Mouse (Mus musculus) spleen, embryonic (tissue): Measurements from ENCODE around the gene Sh2d7.
"Not testable (repeated sequence)": the region's sequence is repeated elsewhere in the genome, so short reads cannot be mapped to it uniquely, and the experiment has no call there.

Experiments
- CTCF ChIA-PET: fragments of 350-600 bp; sonication (Branson Sonifier 250); formaldehyde crosslinking; loops from one replicate; lab custom pipeline; 2022; lab: Charles Lee

Gene Sh2d7

DNA sequence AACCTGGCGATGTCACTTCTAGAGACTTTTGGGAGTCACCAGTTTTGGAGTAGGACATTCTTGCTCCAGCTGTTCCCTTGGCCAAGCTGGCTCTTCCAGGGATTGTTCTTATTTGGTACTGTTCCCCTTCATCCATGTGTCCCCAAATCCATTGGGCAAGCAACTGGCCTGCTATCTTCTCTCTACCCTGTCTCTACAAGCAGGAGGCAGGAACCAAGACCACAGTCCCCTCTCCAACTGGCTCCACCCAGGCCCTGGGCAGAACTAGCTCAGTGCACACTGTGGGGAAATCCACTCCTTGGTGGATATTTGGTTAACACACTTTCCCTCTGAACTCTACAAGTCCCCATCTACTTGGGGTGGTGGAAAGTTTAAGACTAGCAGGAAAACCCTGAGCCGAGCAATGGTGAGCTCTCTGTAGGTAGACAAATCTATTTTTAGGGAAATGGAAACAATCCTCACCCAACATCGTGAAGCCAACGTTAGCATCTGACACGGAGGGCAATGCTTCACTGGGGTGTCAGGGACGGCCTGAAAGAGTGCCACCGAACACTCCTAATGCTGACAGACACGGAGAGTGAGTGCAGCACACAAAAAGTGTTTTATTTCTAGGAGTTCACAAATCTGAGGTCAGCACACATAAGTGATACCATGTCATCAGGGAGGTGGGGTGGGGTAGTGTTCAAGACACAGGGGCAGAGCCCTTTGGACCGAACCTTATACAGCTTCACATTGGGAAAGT lies 5.6 kb downstream of the Sh2d7 start:
- CTCF ChIA-PET = no interaction called here

DNA sequence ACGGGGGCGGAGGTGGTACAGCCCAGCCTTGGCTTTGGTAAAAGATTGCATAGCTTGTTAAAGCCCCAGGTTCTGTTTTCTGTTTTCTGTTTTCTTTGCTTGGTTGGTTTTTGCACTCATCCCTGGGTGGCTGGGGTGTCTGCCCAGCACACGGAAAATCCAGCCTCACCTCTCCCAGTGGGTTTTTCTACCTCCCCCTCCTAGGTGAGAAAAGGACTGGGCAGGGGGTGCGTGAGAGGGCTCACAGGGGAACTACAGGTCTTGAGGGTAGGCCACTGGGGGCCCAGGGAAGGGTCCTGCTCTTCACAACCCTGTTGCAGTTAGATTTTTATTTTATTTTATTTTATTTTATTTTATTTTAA lies 6.2 kb downstream of the Sh2d7 start:
- CTCF ChIA-PET = interaction anchor here (1.0 kb wide), 1 partner anchor 10 kb away, joined by 3 read pairs; no protein-coding TSS in a partner anchor

GRCm38 (mm10) chr9:54547536-54547935 lies 8.8 kb downstream of the Sh2d7 start:
- CTCF ChIA-PET = interaction anchor here (0.6 kb wide), 1 partner anchor 65 kb away, joined by 3 read pairs; no protein-coding TSS in a partner anchor

DNA sequence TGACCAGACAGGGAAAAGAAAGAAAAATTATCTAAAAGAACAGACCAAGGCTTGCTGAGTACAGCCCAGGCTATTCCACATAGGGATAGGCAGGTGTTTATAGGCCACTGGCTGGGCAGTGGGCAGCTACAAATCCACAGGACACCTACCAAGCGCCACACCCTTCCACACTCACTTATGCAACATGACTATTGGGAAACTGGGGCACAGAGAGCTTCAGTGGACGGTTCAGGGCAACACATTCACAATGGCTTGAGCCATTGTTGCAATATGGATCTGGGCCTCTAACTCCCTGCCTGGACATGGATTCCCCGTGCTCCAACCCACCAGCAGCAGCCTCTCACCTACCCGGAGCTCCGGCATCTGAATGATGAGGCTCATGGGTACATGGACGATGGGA lies 10.6 kb downstream of the Sh2d7 start:
- CTCF ChIA-PET = no interaction called here

GRCm38 (mm10) chr9:54552409-54552808 lies 13.6 kb downstream of the Sh2d7 start:
- CTCF ChIA-PET = interaction anchor here (0.6 kb wide), 1 partner anchor 81 kb away, joined by 3 read pairs; no protein-coding TSS in a partner anchor

GRCm38 (mm10) chr9:54555044-54555443 lies 16.3 kb downstream of the Sh2d7 start:
- CTCF ChIA-PET = interaction anchor here (0.5 to 0.8 kb wide), 2 partner anchors 10 to 1280 kb away, joined by 3 read pairs; no protein-coding TSS in a partner anchor

DNA sequence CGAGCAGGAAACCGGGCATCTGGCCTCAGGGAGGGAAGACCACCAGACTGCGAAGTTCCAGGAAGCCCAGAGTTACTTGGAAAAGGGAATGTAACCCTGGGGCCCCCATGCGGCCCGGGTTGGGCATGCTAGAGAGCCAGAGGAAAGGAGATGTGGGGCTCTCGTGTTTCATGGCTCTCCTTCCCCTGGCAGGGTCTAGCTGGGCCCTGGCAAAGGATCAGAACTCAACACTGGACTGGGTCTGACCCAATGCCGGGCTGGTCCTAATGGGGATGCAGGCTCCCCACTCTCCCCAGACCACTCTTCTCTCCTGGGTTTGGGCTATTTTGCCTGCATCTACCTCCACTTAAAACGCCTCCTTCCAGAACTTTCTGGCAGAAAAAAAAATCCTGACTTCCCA lies 19.9 kb downstream of the Sh2d7 start:
- CTCF ChIA-PET = no interaction called here

- CTCF ChIA-PET = interaction anchor here (0.6 kb wide), 1 partner anchor 117 kb away, joined by 3 read pairs; no protein-coding TSS in a partner anchor
These were observed 21.1 kb downstream of the Sh2d7 start, which contains the start of gene Cib2 for GRCm38 (mm10) chr9:54559771-54560471. TSS of gene Cib2 (minus strand) at chr9:54560218.

GRCm38 (mm10) chr9:54560831-54561601 lies 22.2 kb downstream of the Sh2d7 start:
- CTCF ChIA-PET = no interaction called here

DNA sequence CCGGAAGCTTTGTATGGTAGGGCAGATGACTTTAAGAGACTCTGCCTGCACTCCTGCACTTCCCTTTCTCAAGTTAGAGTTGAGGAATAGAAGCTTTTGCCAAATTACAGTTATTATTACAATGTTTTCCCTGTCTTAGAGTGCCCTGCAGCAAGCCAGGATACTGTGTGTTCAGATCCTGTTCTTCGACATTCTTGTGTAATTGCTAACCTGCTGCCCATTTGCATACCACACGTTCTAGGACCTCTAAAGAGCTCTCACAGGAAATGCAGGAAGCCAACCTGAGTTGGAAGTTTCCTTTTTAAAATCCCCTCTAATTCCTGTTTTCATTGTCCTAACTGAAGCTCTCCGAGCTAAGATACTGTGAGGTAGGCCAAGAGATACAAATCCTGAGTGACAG lies 28.2 kb downstream of the Sh2d7 start:
- CTCF ChIA-PET = no interaction called here

DNA sequence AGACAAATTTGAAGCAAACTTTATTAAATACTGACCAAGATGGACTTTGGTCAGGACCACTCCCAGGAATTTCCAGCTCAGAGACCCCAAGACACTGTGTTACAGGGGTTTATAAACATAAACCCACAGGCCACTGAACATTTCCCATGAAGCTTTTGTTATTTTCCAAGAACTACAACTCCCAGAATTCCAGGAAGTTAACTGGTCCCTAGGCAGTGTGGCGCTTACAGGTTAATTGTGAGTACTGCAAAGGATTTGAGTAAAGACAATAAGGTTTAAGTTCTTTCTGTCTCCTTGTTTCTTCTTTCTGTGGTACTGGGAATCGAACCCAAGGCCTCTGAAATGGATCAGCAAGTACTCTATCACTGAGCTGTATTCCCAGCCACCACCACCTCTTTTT lies 29.9 kb downstream of the Sh2d7 start:
- CTCF ChIA-PET = no interaction called here

DNA sequence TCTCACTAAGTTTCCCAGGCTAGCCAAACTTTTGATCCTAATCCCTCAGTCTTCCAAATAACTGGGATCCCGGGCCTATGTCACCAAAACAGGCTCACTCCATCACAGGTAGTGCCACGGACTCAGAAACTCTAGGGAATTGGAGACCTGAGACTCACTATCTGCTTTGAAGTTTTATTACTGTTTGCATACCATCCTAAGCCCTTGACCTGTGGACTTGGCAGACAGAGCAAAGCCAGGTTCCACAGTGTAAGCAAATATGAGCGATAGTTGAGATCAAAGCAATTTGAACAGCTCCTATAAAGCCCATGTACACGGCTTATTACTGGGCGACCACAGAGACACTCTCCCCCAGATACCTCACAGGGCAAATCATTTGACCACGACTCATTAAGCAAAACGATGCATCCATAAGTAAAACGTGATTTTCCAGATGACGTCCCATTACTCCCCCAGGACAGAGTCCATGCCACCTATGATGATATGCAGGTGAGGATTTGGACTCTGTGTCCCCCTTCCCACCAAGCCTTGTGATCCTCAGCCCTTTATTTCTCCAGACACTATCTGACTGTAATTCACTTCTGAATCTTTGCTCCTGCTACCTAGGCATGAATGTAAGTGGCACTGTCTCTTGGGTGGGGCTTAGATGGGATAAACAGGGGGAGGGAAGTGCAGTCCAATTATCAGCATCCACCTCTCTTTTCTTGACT lies 32.5 kb downstream of the Sh2d7 start:
- CTCF ChIA-PET = no interaction called here

GRCm38 (mm10) chr9:54583712-54584111 lies 44.9 kb downstream of the Sh2d7 start:
- CTCF ChIA-PET = no interaction called here

DNA sequence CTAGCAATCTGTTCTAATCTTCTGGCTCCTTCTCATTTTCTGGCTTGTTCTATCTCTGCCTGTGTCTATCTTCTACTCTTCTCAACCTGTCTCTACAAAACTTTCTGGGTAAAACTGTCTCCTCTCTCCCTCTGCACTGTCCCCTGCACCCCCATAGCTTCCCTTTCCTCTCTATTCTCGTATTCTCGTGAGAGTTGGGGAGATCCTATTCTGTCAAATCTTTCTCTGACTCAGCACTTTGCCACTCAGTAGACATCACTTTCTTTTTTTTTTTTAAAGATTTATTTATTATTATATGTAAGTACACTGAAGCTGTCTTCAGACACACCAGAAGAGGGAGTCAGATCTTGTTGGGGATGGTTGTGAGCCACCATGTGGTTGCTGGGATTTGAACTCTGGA lies 45.3 kb downstream of the Sh2d7 start:
- CTCF ChIA-PET = not testable (repeated sequence)

DNA sequence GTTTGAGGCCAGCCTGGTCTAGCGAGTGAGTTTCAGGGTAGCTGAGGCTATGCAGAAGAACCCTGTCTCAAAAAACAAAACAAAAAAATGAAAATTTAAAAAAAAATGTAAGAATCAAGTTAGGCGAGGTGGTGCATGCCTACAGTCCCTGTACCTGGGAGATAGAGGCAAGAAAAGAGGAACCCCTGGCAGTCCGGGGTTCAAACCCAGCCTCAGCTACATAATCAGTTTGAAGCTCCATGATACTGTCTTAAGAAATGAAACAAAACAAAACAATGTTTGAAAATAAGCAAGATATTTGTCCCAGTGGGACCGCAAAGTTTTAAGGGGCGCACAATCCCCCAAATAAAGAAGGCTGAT lies 47.0 kb downstream of the Sh2d7 start:
- CTCF ChIA-PET = no interaction called here

- CTCF ChIA-PET = no interaction called here
These were observed 47.6 kb downstream of the Sh2d7 start, which contains the start of gene Idh3a for GRCm38 (mm10) chr9:54586199-54587061. TSS of gene Idh3a (plus strand) at chr9:54586334.

DNA sequence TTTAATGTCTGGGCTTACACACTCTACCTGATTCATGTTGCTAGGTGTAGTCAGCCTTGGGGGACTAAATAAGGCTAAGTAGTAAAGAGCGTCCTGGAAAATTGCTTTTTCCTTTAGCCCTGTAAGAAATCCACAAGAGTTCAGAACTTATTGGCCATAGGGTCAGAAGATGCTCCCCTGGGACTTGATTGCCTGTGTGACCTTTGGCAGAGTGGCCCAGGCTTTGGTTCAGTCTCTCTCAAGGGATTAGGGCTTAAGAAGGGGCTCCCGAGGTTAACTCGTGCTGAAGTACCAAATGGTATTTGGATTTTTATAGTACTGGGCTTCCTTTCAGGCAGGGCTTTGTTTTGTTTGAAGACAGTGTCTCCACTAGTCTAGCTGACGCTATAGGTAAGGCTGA lies 49.1 kb downstream of the Sh2d7 start:
- CTCF ChIA-PET = no interaction called here

DNA sequence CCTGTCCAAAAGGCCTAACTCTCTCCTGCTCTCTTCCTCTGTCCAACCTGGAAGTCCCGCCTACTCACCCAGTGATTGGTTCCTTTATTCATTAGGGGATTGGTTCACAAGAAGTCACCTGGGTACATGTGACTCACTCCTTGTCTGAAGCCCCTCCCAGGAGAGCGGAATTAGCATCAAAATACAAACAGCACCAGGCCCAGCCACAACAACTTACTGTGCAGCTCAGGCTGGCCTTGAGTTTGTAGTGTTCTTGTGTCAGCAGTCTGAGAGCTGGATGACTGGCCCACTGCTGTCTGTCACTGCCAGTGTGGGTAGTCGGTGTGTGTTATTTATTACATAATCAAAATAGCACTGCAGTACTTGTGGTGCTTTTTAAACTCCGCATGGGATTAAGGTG lies 54.9 kb downstream of the Sh2d7 start:
- CTCF ChIA-PET = not testable (repeated sequence)
